Mouse (Mus musculus) Muller cell, postnatal 12 days (primary cell): ENCODE measurements around the gene Ugt1a5.
"Not testable (repeated sequence)": the region's sequence is repeated elsewhere in the genome, so short reads cannot be mapped to it uniquely, and the experiment has no call there.

ENCODE experiments used
- DNase-seq: peaks from one replicate; pipeline ENCODE4 v3.0.0-alpha.2; 2015; ENCODE audit errors: inconsistent ontology term

Gene Ugt1a5

GRCm38 (mm10) chr1:88197443-88197842 lies 31.6 kb downstream of the Ugt1a5 start:
- no peak for DNase-seq

DNA sequence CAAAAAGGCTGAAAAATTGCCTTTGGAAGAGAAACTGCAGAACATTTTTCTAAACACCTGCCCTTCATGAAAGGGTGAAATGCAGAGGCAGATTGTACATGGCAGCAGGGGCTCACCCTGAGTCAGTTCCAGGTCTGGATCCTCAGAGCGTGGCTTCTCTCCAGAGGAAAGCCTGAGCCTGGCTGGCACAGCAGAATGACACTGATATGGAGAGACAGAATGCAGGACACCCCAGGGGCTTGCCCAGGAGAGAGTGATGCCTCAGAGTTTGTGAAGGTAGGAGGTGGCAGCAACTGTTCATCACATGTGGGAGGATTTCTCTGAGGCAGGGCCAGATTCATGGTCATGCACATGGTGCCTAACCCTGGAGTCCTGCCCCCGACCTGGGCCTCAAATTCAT lies 34.2 kb downstream of the Ugt1a5 start:
- no peak for DNase-seq

DNA sequence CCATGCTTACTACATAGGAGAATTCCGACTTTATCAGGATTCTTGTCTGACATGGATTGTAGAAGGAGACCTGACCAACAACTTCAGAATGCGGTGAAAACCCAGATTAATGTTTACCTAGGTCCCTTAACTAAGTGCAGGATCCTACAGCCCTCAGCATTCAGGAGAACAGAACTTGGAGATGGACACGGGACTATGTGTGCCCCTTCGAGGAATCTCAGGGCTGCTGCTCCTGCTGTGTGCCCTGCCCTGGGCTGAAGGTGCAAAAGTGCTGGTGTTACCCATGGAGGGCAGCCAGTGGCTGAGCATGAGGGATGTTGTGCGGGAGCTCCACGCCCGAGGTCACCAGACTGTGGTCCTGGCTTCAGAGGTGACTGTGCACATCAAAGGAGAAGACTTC lies 34.6 kb downstream of the Ugt1a5 start, which contains the start of gene Ugt1a2:
TSS of gene Ugt1a2 (plus strand) at position 146 of the 400 bp plus-strand sequence.
- no peak for DNase-seq

- DNase-seq: peak; percentile 85
Observed at GRCm38 (mm10) chr1:88205294-88205922, 39.6 kb downstream of the Ugt1a5 start, which contains the start of gene Dnajb3. Gene Dnajb3, minus strand, starts transcription at chr1:88205782.

DNA sequence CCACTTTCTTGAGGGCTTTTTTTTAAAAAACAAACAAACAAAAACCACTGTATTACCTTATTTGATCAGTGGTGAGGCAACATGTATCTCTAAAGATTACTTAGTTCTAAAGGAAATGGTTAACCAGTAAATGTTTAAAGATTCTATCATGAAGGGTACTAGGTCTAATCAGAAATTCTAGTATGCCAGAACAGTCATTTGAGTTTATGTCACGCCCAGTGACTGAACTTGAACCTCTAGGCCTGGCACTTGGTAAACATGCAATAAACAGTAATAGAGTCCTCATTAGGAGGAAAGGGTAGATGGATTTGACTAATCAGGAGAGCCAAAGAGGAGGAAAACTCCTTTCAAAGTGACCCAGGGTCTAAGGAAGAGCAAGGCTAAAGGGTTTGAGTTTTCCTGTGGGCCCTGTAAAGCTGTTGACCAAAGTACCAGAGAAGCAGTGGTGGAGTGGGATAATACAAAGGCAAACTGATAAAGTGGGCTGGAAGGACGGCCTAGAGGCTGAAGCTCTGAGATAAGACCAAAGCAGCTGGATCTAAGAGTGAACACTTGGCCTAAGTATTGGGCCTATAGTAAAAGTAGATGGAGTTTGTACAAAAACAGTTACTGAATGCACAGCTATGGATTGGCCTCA lies 41.1 kb downstream of the Ugt1a5 start:
- DNase-seq: no peak

DNA sequence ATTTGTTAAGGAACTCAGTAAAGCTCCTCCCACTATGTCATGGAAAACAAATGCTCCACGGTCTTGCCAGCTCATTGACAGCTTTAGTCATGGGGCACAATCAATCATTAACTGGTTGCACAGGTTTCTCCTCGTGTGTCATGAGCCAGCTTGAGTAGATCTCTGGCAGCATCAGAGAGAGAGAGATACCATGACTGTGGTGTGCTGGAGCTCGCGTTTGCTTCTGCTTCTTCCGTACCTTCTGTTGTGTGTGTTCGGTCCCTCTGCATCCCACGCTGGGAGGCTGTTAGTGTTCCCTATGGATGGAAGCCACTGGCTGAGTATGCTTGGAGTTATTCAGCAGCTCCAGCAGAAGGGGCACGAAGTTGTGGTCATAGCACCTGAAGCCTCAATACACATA lies 46.0 kb downstream of the Ugt1a5 start, which contains the start of gene Ugt1a1:
TSS of gene Ugt1a1 (plus strand) at position 148 of the 400 bp plus-strand sequence.
- no peak for DNase-seq

DNA sequence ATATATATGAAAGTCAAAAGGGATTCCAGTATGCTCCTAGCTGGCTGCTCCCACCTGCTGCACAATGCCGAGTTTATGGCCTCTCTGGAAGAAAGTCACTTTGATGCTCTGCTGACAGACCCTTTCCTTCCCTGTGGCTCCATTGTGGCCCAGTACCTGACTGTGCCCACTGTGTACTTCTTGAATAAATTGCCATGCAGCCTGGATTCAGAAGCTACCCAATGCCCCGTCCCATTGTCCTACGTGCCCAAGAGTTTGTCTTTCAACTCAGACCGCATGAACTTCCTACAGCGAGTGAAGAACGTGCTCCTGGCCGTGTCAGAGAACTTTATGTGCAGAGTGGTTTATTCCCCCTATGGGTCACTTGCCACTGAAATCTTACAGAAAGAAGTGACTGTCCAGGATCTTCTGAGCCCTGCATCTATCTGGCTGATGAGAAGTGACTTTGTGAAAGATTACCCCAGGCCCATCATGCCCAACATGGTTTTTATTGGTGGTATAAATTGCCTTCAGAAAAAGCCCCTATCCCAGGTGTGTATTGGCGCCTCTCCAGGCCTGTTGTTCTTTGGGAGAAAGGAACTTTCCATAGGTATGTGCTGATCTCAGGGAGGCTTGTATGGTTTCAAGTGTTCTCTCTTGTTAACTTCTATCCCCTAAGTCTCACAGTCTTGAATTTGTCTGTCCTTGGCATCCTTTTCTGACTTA lies 46.7 kb downstream of the Ugt1a5 start:
- DNase-seq: peak; percentile 17

- DNase-seq: peak; percentile 12
Observed at GRCm38 (mm10) chr1:88213061-88213460, 47.2 kb downstream of the Ugt1a5 start.

DNA sequence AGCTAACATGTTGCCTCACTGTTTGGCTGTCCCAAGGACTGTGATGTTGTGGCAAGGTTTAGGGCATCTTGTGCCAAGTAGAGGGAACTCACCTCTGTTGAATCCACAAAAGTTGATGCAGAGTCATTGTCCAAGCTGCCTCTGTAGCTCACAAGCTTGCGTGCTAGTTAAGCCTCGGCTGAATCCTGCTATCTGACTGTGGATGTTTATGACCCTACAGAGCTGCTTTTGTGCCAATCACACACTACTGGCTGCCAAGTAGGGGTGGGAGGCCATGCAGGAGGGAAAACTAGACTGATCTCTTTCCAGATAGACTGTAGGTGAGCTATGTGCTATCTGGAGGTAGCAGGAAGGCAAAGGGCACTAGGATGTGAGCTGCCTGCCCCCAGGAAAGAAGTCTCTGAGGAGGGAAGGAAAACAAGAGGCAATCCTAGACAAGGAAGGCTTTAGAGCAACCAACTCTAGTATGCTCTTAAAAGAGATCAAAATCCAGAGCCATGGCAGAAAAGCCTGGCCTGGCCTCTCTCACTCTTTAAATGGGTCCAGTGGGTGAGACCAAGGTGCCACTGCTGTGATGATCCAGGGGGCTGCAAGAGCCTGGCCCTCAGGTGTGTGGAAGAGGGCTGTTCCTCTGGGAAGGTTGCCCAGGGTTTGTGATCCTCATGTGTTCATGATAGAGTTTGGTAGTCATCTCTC lies 48.1 kb downstream of the Ugt1a5 start:
- peak; percentile 15 for DNase-seq

DNA sequence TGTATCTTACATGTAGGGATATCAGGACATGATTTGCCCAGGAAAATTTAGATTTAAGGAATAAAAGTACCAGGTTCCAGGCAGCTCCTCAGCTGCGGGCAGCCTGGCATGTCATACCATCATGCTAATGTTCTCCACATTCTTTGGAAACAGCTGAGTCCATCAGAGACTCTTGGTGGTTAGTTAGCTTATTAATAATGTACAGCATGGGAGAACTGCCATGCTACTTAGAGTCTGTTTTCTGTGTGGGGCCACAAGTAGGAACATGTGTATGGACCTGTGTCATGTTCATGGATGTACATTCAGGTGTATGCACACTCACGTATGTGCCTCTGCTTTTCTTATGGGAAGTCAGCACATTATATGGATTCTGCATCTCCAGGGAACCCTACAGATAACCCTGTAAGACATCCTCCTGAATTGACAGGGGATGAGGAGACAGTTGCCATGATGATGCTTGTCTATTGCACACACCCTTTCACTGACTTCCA lies 48.7 kb downstream of the Ugt1a5 start:
- peak; percentile 13 for DNase-seq

DNA sequence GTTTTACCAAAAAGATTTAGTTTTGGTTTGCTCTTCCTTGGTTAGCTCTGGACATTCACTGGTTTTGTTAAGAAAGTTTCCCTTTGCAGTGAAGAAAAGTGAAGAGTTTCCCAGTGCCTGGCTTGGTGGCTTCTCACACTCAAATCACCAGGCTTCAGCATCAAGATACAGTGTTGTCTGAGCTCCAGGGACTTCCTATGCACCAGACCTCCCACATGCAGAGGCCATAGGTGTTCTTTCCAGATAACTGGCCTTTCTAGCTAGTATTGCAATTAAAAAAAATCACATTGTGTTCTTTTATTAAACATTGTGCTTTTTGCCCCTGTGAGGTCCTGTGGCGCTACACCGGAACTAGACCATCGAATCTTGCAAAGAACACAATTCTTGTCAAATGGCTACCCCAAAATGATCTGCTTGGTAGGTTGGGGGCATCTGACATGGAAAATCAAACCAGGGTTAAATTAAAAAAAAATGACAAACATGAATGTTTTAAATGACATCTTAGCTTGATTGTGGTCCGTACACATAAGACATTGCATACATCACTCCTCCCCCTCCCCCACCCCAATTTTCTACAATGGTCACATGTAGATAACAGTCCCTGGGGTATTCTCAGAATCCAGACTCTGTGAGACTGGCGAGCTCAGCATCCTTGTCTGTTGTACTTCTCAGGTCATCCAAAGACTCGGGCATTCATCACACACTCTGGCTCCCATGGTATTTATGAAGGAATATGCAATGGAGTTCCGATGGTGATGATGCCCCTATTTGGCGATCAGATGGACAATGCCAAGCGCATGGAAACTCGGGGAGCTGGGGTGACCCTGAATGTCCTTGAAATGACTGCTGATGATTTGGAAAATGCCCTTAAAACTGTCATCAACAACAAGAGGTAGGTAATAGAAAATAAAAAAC lies 49.9 kb downstream of the Ugt1a5 start:
- peak; percentile 9 for DNase-seq

DNA sequence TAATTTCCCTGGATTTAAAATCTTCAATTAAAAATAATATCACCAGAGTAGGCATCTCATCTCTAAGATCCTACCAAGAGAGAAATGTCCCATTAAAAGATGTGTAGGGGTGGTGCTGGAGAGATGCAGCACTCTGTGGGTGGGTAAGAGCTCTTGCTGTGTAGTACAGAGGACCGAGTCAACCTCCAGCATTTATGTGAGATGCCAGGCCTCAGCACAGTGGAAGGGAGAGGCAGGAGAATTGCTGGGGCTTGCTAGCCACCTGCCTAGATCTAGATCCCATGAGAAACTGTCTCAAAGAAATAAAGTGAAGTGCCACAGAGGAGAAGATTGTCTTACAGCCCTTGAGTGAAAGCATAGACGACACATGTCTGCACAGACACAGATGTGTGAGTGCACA lies 50.7 kb downstream of the Ugt1a5 start:
- DNase-seq: peak; percentile 4

- no peak for DNase-seq
Observed at GRCm38 (mm10) chr1:88217144-88217543, 51.3 kb downstream of the Ugt1a5 start.

DNA sequence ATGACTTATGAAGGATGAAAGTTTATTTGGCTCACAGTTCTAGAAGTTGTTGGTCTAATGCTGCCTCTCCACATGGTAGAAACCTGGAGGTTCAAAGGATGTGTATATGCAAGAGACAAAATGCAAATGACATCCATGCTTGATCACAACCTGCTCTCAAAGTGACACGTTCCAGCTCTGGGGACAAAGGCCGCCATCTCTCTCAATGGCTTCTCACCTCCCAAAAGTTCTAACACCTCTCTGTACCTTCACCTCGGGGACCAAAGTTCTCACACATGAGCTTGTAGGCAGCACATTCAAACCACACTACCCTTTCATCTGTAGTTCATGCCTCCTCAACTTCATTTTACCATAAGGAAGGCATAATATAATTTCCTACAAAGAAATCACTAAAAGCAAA lies 51.8 kb downstream of the Ugt1a5 start:
- DNase-seq: no peak

DNA sequence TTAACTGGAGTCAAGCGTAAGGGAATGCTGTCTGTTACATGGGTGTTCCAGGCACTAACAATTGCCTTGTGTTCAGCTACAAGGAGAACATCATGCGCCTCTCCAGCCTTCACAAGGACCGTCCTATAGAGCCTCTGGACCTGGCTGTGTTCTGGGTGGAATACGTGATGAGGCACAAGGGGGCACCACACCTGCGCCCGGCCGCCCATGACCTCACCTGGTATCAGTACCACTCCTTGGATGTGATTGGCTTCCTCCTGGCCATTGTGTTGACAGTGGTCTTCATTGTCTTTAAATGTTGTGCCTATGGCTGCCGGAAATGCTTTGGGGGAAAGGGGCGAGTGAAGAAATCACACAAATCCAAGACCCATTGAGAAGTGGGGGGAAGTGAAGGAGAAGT lies 52.2 kb downstream of the Ugt1a5 start:
- peak; percentile 9 for DNase-seq

GRCm38 (mm10) chr1:88218591-88218990 lies 52.8 kb downstream of the Ugt1a5 start:
- DNase-seq: no peak

GRCm38 (mm10) chr1:88219054-88219453 lies 53.2 kb downstream of the Ugt1a5 start:
- peak; percentile 19 for DNase-seq

DNA sequence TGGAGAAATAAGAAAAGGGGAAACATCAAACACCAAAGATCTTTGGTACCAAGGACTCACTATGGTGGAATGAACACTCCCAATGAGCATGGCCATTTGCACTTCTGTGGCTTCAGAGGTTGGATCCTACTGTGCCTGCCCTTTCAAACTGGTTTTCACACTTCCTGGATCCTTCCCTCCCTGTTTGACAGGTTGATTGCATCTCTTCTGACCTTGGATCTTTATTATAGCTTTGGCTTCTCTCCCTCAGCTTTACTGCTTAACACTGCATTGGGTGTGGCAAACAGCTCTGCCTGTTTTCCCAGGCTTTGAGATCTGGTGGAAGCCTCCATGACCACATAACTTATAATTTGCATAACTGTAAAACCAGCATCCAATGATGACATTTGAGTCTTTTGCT lies 54.5 kb downstream of the Ugt1a5 start:
- peak; percentile 13 for DNase-seq

- no peak for DNase-seq
Observed at GRCm38 (mm10) chr1:88222216-88222615, 56.4 kb downstream of the Ugt1a5 start.

DNA sequence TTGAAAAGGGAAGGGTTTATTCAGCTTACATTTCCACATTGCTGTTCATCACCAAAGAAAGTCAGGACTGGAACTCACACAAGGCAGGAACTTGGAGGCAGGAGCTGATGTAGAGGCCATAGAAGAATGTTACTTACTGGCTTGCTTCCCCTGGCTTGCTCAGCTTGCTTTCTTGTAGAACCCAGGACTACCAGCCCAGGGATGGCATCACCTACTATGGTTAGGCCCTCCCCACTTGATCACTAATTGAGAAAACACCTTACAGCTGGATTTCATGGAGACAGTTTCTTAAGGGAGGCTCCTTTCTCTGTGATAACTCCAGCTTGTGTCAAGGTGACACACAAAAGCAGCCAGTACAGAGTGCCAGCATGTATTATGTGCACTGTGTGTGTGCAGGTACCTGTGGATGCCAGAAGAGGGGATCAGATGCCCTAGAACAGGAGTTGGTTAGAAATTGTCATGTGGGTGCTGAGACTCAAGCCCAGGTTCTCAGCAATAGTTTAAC lies 57.3 kb downstream of the Ugt1a5 start:
- DNase-seq: not testable (repeated sequence)

DNA sequence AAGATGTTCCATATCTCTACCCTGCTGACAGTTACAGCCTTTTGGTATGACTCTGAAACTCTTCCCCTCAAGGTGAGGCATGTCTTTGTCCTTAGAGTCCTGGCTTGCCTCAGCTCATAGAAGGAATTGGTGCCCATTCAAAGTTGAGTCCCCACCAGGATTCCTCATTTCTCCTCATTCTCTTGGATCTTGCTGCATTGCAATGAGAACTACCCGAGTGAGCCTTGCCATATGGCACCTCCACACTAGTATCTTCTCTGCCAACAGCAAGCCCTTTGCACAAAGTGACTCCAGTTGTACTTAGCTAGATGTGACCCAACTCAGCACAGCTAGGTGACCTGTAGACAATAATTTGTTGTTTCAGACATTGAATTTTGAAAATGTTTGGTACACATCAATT lies 57.8 kb downstream of the Ugt1a5 start:
- no peak for DNase-seq
